Comparison of ENCODE assay signal across 21 mouse cellular contexts in genomic region chrX:86284597-86284996, GRCm38 (mm10). TPM values are rescaled to one million over a fixed set of nuclear protein-coding genes. Genes with fewer than 3 reads are reported as not detected.
A peak's percentile ranks its signal among the peaks of the same experiment; 100 is the strongest.
DNase-seq lines count a peak whose midpoint lies in the region; ATAC-seq and TF ChIP-seq lines count a peak whose summit lies in the region.
"Not testable (repeated sequence)": the region's sequence is repeated elsewhere in the genome, so short reads cannot be mapped to it uniquely, and the experiment has no call there.
"Had no signal": no experiment of that assay in that cellular context is flagged by ENCODE, and none has a peak within 500 bp of the region (broad histone marks: within the 10 kb centered on the region; RNA-seq: fewer than 3 reads in every experiment).

No protein-coding gene starts in this region.

- DNase-seq in heart, adult 11 months = peak; percentile 3
- DNase-seq in hindbrain, postnatal 0 days (ENCODE audit: low spot score) = not testable (repeated sequence)

- not testable (repeated sequence) for H3K9ac ChIP-seq in forebrain, embryonic 13.5 days; forebrain, embryonic 15.5 days (replicated peaks); hindbrain, embryonic 15.5 days; hindbrain, postnatal 0 days (replicated peaks; ENCODE audit: low read length)

- not testable (repeated sequence) for H3K4me1 ChIP-seq in forebrain, embryonic 13.5 days; forebrain, embryonic 15.5 days; hindbrain, embryonic 15.5 days (replicated peaks); hindbrain, postnatal 0 days (ENCODE audit: insufficient read depth, low read length)

- not testable (repeated sequence) for H3K27ac ChIP-seq in forebrain, embryonic 13.5 days; forebrain, embryonic 15.5 days (replicated peaks); hindbrain, embryonic 15.5 days (replicated peaks); hindbrain, postnatal 0 days

- H3K4me3 ChIP-seq in forebrain, embryonic 13.5 days; forebrain, embryonic 15.5 days; hindbrain, embryonic 15.5 days; hindbrain, postnatal 0 days (ENCODE audit: low read length): not testable (repeated sequence)

- H3K36me3 ChIP-seq in forebrain, embryonic 13.5 days (ENCODE audit: poor library complexity, severe bottlenecking); forebrain, embryonic 15.5 days; hindbrain, embryonic 15.5 days; hindbrain, postnatal 0 days (ENCODE audit: insufficient read depth, low read length): not testable (repeated sequence)

- ATAC-seq in forebrain, embryonic 13.5 days = peak; percentile 21; the same call in 1 of the 2 replicates
- ATAC-seq in forebrain, embryonic 15.5 days (replicated peaks) = peak; percentile 51; the same call in 1 of the 2 replicates
- ATAC-seq in hindbrain, embryonic 15.5 days (ENCODE audit: low FRiP score, low read depth) = 0 out of 2 replicates have a peak, but pooled peaks have one; percentile 51
- ATAC-seq in hindbrain, postnatal 0 days = 0 out of 2 replicates have a peak, but pooled peaks have one; percentile 21

- not testable (repeated sequence) for H3K9me3 ChIP-seq in forebrain, embryonic 13.5 days (replicated peaks); forebrain, embryonic 15.5 days; hindbrain, embryonic 15.5 days; hindbrain, postnatal 0 days (ENCODE audit: low read length)

- 53% methylated on average over 1 of the region's 2 CpGs for WGBS in forebrain, embryonic 13.5 days
- 8% methylated on average over 1 of the region's 2 CpGs for WGBS in forebrain, embryonic 15.5 days
- 41% methylated on average over 1 of the region's 2 CpGs for WGBS in hindbrain, embryonic 15.5 days
- WGBS in hindbrain, postnatal 0 days = 48% methylated on average over 1 of the region's 2 CpGs

- H3K4me2 ChIP-seq in forebrain, embryonic 13.5 days; forebrain, embryonic 15.5 days (replicated peaks); hindbrain, embryonic 15.5 days; hindbrain, postnatal 0 days (ENCODE audit: low read depth, low read length): not testable (repeated sequence)

- not testable (repeated sequence) for H3K27me3 ChIP-seq in forebrain, embryonic 13.5 days; forebrain, embryonic 15.5 days; hindbrain, embryonic 15.5 days; hindbrain, postnatal 0 days (ENCODE audit: insufficient read depth, low read length)

- not testable (repeated sequence) for TF ChIP-seq CTCF in hindbrain, postnatal 0 days (IDR thresholded peaks at IDR 0.05; ENCODE audit: low read depth)

RNA-seq across cellular contexts. Expression of gene Mageb4, which starts 20.3 kb away (rescaled TPM):
- not detected in 2 replicates for polyA plus RNA-seq in forebrain, embryonic 13.5 days (2015; fragmentation: Nextera tagmentation; extraction: Ambion mirVana)
- polyA plus RNA-seq in forebrain, embryonic 15.5 days (2015; fragmentation: Nextera tagmentation; extraction: Ambion mirVana) = not detected in 2 replicates
- not detected in 2 replicates for polyA plus RNA-seq in hindbrain, embryonic 15.5 days (2015; fragmentation: Nextera tagmentation; extraction: Ambion mirVana)
- total RNA-seq in hindbrain, postnatal 0 days (2014; rRNA removed) = not detected in 2 replicates
- polyA plus RNA-seq in hindbrain, postnatal 0 days (2015; fragmentation: Nextera tagmentation; extraction: Ambion mirVana) = not detected in 2 replicates
- total RNA-seq: adrenal gland, adult 18-20 months; adrenal gland, adult 8-10 months; adrenal gland, postnatal 14 days; adrenal gland, postnatal 36 days; CH12.LX; forebrain, postnatal 0 days had no signal
- polyA plus RNA-seq: activated CD4-positive, CD25-positive, alpha-beta regulatory T cell, adult 4 months; CD4-positive, CD25-positive, alpha-beta regulatory T cell, adult 4 months; cerebellum, adult 2 months; cortical plate, adult 2 months; embryonic facial prominence, embryonic 10.5 days; embryonic facial prominence, embryonic 12.5 days; embryonic facial prominence, embryonic 14.5 days; forebrain, embryonic 11.5 days; forebrain, postnatal 0 days; G1E; Patski had no signal
